Mouse (Mus musculus) layer of hippocampus, postnatal 25 days (tissue): Measurements from ENCODE around the gene Tmem201. TPM values are rescaled to one million over a fixed set of nuclear protein-coding genes. Genes with fewer than 3 reads are reported as not detected.
"Not testable (repeated sequence)": the region's sequence is repeated elsewhere in the genome, so short reads cannot be mapped to it uniquely, and the experiment has no call there.

Source experiments
- DNase-seq, 2 experiments: peaks; one replicate each; pipeline ENCODE4 v3.0.0; 2022; ENCODE audit warnings: mixed read lengths in 2 of 2, low spot score in 1 of 2; ENCODE audit errors: extremely low spot score in 1 of 2
- total RNA-seq, 2 experiments: library from RNA; stranded (reverse); gene quantifications; 2 replicates each; pipeline ENCODE4 v1.2.3; 2021

The Tmem201 gene
- total RNA-seq, 2 experiments from 2014 or later: 66.5 to 70.7 TPM

DNA sequence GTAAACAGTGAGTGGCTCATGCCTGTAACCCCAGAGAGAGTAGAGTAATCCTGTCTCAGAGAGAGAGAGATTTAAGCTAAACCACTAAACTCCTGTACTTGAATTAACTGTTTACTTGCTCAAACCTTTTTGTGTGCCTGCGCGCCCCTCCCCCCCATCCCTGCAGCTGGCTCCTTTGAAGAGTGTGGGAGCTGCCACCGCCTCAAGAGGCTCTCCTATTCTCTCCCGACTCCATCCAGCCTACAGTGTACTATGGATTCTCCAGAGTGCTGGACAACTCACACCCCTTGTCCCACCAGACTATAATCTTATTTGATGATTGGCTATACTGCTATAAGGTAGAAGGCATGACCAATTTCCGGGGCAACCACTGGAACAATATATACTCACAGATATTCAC is 12.8 kb upstream of the Tmem201 start:
- no peak for DNase-seq

DNA sequence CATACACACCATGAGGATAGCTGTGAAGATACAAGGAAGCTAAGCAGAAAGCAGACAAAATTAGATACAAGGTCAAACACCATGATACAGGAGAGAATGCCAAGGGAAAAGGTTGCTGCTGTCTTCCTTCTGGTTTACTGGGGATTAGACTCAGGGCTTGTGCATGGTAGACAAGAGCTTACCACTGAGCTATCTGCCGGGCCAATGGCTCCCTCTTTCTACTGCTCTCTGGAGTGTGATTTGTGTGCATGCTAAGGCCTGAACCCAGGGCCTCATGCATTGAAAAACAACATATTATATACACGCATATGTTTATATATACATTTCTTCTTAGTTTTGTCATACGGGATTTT is 11.8 kb upstream of the Tmem201 start:
- DNase-seq: not testable (repeated sequence)

DNA sequence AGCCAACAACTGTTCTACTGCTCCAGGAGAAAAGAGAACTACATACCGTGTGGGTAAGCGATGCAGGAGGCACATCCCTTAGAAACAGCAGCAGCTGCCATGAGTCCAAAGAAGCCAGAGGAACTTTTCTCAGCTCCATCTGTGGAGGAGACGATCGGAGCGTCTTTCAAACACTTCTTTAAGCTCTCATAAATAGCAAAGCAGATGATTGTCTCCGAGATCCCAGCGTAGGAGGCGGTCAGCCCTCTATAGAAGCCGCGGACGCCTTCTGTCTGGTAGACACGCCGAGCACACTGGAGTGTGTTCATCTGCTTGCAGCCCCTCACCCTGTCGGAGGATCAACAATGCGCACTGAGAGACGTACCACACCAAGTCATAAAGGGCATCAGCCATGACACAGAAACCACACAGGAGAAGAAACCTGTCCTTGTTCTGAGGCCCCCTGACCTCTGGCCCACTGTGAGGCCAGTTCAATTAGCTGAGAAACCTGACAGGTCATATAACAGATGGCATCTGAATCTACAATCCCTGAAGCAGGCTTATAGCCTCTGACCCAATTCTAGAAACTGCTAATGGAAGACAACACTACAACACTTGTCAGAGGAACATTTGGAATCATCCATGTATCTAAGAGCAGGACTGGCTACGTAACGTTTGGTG is 11.3 kb upstream of the Tmem201 start:
- no peak for DNase-seq

DNA sequence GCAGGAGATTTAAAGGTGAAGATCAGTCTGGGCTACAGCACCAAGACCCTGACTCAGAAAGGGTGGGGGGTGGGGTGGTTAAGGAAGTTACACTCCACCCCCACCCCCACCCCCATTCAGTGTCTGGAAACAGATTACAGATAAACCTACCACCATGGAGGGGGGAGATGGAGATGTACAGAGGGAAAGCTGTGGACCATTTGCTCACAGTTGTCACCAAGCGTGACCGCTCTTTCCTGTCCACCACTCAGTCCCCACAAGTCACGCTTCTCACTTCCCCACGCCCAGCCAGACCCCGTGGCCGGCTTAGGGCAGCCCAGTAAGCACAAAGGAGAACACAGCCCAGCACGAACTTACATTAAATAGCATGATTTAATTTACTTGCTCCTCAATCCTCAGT is 6.3 kb upstream of the Tmem201 start:
- no peak for DNase-seq

DNA sequence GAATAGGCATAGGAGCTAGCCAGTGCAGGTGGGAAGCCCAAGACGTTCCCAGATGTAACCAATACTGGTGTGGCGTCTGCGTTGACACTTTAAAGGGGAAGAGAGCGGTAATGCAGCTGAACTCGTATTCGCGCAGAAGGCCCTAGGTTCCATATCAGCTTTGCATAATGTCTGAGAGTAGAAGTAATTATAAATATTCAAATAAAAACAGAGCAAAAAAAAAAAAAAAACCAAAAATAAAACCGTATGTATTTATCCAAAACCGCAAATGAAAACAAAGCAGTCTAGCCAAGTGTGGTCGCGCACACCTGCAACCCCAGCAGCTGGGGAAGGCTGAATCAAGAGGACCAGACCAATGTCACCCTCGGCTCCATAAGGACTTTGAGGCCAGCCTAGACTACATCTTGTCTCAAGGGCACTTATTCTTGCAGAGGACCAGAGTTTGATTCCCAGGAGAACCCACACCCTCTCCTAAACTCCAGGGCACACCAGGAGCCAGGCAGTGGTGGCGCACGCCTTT is 4.2 kb upstream of the Tmem201 start:
- DNase-seq: no peak

DNA sequence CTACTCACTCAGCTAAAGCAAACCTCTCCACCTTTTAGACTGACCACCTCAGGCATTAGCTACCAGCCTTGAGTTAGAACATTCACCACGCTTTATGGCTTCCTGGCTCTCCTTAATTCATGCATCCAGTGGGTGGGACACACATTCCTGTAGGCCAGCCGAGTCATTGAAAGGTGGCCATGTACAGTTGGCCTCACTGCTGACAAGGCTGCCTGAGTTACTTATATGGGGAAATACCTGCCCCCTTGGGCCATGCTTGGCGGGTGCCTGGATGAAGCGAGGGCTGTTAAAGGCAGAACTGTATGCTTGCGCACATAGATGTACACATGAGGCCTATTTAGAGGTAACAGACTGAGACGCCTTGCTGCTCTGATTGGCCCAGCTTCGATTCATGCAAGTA is 2.5 kb upstream of the Tmem201 start:
- no peak for DNase-seq

DNA sequence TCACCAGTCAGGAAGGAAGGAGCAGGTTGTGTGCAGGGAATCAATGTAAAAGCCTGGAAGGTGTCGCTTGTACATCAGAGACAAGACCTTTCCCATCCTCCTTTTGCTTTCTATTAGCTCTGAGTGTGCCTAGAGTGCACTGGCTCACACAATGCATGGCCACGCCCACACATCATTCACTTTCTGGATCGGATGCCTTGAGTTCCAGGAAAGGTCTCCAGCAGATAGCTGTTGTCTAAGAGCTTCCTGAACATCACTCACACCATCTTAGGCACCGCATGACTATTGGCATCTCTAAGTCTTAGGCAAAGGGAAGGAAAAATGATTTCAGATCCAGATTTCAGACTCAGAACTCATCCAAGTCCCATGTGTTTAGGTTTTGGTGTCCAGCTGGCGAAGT is 1.6 kb upstream of the Tmem201 start:
- no peak for DNase-seq

DNA sequence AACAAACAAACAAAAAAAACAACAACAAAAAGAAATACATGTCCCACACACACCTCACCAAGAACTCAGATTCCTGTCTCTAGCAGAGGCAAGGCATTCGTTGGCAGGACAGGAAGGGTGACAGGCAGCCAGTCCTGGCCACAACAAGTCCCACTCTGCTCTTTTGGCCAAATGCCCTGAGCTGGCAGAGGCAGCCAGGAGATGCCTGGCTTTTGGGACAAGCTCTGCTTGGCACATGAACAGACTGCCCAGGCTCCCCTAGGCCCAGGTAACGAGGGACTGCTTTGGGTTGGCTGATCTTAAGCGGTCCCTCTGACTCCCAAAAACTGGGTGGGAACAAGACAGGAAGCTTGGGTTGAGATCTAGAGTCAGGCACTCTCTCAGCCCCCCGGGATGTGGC is 1.3 kb downstream of the Tmem201 start:
- peak in 1 of 2 experiments; percentile 52 for DNase-seq

DNA sequence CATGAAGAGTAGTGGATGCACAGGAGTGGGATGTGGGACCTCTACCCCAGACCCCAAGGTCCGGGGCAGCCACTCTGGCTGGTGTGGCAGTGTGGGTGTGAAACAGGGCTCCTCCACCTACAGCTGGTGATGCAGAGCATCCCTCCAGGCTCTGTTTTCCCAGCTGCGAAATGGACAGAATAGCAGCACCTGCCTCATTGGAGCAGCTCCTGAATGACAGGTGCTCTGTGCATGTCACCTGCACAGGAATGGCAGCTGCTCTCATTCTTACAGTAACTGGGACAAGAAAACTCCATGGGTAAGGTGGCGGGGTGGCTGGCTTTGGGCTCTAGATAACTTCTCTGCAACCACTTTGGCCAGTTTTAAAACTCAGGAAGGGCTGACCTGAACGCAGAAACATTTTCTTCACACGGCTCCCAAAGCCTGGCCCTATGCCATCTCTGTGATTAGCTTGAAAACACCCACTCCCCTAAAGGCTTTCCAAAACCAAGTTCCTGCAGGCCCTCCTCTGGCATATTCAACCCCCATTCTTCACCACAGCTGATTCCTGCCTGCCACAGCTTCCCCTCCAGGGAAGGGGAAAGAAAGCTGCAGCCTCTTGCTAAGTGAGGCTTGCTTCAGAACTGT is 2.1 kb downstream of the Tmem201 start:
- no peak for DNase-seq

DNA sequence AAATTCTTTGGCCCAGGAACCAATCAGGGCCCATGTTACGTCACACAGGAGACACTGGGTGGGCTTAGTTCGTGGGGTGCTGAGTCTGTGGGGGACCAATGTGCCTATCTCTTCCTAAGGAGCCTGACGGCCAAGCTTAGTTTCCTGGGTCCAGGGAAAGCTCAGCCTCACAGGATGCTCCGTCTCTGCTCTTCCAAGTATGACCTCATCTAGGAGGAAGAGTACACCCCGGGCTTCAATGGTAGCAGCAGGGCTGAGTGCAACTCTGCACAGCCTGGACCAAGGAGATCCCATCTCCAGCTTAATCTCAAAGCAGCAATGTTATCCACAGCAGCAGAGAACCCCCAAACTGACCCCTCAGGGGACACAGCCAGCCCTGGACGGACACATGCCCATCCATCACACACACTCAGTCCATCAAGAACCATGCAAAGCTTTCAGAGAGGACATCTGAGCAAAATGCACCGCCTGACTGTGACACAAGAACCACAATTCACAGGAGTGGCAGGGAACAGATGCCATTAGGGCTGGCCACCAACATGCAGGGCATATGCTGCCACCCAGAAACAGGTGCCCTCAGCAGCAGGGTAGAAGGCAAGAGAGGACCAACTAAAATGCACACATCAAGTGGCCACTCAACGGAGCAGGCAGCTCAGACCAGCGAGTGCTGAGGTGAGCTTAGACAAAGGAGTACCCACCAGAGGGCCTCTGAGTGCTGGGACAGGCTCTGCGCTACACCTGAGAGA is 2.9 kb downstream of the Tmem201 start:
- DNase-seq: no peak

DNA sequence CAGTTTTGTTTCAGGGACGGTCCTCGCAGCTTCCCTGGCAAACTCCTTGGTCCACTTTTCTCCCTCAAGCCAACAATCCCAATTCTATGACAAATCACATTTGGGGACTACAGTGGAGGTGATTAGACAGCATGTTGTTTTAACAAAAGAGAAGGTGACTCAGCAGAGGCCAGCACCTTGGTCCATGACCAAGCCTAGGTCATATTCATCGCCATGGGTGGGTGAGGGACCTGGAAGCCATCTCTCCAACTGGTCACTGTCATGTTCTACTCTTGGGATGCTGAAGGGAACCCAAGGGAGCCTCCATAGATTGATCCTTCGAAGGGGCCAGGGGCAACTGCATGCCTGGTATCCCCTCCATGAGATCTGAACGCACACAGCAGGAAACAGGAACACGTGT is 3.6 kb downstream of the Tmem201 start:
- DNase-seq: no peak

DNA sequence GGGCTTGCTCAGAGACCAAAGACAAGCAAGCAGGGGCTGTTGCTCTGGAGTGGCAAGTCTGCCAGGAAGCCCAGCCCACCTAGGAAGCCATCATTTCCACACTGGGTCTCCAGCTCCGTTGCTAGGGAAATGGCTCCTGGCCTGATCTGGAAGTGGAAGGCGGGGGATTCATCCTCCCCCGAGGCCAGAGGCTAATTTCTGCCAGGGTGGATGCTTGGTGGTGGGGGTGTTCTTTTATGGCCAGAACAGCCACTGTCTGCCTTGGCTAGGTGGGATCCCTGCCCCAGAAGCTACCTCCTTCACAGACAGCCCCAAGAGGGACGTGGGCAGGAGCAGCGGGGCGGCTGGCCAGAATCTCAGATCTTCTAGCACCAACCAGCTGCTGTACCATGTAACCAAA is 4.1 kb downstream of the Tmem201 start:
- DNase-seq: no peak

DNA sequence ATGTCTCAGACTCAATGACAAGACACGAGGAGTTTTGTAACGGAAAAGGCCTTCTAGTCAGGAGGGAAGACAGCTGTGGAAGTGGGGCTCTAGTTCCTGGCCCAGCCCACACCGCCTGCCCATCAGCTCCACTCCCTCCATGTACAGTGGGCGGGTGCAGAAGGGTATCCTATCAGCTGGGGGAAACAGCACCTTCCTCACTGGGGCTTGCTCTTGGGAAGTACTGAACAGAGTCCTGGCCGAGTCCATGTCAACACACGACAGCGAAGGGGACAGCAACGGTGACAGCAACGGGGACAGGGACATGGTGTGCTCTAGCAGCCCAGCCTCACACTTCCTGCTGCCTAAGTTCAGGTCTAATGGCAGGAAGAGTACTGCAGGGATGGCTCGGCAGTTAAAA is 5.0 kb downstream of the Tmem201 start:
- DNase-seq: no peak

DNA sequence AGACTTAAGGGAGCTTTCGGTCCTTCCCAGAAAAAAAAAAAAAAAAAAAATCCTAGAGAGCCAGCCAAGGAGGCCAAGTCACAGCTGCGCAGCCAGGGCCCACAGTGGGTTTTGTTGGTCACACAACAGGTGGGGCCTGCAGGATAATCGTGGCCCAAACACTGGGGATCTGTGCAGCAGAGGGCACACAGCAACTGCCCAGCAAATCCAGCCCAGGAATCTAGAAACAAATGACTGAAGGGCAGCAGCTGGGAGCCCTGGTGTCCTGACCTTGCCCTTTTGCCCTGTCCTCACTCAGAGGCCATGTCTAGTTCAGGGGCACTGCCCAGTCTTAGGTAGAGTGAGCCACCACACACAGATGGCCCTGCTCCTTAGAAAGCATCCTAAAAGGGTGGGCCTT is 5.5 kb downstream of the Tmem201 start:
- DNase-seq: no peak

DNA sequence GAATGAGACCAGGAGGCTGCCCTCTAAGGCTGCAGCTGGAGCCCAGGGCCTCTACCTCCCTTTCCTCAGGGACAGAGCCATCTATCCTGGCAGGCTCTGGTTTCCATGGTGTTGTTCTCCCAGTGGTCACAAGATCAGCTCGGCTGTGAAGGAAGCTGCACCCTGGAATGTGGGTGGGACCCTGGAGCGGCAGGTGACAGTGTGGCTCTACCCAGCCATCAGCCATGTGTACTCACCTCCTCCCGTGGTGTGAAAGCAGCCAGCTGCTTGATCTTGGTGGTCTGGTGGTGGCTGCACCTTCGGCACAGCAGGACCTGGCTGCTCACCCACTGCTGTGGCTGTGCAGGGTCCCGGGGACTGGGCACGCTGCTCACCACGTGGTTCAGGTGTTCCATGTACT is 7.0 kb downstream of the Tmem201 start:
- DNase-seq: no peak

DNA sequence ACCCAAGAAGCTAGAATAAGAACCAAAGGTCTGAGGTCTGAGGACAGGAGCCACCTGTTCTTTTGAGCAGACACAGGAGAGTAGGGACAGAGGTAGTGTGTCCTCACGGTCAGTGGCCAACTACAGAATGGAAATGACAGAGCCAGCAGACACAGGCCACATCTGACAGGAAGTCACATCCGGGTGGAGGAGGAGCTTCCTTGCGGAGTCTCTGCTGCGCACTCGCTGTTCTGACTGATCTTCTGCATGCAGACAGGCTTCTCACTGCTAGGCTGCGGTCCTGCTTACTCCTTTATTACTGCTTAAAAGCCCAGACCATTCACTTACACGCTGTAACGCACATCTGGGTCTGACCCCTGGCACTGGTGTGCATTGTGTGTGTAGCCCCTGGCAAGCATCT is 9.0 kb downstream of the Tmem201 start:
- DNase-seq: no peak

DNA sequence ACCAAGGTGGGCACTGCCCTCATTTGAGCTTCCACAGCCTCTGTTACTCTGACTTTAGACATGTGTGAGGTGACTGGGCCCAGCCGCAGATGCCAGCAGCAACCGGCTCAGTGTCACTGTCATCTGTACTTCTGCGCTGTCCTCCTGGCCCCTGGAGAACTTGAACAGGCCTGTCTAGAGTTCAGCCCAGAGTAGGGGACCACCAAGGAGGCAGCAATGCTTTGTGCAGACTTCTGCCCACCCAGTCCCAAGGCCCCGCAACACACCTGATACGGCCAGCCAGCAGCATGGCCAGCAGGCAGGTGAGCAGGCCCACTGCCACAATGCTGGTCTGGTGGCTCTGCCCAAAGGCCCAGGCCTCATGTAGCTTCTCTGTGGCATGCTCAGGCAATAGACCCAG is 10.2 kb downstream of the Tmem201 start:
- no peak for DNase-seq

DNA sequence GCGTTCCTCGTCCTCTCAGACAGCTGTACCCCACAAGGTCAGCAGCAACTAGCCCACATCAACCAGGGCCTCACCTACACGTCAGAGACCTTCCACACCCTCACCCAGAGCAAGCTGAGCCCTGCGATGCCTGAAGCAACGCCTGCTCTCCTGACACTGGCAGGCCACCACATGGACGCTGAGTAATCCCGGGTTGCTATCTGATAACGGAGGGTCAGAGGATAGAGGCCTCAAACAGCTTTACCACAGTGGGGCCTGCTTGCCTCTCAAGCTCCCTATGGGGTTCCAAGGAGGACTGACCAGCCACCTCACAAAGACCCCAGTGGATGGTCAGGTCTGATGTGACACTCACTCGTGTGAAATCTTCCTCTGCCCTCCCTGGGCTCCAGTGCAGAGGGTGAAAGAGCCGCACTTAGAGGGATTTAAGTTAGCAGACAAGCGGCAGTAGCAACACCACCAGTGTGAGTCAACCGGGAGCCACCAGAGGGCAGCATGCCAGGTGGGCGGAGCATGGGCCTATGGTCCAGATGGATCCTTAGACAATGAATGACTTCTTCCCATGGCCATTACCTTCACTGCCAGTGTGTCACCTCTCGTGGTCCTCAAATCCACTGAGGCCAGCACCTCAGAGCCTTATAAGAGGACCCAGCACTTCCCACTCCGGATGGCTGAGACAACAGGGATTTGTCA is 12.0 kb downstream of the Tmem201 start:
- DNase-seq: peak; percentile 67 to 75

DNA sequence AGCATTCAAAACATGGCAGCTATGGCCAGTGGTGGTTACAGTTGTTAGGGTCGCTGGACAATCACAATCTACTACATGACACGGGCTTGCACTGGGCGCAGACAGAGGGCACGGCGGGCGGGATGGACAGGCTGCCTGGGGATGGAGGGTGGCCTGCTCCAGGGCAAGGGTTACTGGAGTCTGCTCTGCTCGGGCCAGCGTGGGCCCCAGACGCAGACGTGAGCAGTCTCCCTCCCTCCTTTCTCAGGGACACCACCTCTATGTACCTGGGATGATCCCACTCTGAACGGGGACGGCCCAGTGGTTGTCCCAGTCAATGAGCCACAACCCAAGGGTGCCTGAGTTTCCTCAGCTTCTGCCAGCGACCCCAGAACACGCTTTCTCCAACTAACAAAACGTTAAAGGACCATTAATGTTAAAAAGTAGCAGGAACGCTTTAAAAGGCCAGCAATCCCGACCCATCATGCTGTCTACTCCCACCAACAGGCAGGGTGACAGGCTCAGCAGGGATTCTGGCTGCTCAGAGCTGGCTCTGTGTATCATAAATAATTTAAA is 12.9 kb downstream of the Tmem201 start:
- DNase-seq: no peak

DNA sequence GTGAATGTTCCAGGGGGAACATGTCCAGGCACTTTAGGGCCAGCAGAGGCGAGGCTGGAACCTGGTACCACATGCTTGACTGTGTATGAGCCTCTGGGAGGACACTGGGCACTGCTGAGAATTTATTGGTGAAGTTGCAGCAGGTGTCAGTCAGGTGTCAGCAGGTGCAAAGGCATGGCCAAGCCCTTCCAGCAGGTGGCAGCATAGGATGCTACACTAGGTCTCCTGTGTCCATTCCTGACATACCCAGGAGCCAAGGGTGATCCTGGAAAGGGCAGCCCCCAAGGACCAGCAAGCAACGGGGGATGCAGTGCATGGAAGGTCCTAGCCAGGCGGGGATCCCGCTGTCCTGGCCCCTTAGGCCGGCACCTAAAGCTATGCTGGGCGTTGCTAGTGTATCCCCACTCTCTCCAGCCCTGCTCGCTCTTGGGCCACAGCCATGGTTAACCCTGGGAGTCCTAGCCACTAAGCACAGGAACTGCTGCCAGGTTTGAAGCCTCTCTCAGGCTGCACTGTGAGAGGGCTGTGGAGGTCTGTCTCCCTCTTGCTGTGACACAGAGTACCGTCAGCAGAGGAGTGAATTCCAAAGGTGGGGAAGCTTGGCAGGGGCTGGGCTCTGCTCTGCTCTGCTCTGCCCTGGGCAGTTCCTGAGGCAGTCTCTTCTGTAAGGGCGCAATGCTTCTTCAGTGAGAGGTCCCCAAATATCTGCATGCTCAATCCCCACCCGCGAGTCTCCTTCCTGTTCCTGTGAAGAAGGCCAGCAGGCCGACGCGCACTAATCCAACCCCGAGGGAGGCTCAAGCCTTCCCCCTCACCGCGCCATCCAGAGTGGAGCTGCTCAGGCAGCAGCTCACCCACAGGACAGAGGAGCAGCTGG is 13.8 kb downstream of the Tmem201 start:
- DNase-seq: peak in 1 of 2 experiments; percentile 47
